Mouse (Mus musculus) frontal cortex, postnatal 36 days (tissue): ENCODE data around the gene Vmn1r5.
"Not testable (repeated sequence)": the region's sequence is repeated elsewhere in the genome, so short reads cannot be mapped to it uniquely, and the experiment has no call there.

Source experiments
- DNase-seq, 2 experiments: peaks; one replicate each; pipeline ENCODE4 v3.0.0; 2022; ENCODE audit warnings: low spot score in 2 of 2

The Vmn1r5 gene

DNA sequence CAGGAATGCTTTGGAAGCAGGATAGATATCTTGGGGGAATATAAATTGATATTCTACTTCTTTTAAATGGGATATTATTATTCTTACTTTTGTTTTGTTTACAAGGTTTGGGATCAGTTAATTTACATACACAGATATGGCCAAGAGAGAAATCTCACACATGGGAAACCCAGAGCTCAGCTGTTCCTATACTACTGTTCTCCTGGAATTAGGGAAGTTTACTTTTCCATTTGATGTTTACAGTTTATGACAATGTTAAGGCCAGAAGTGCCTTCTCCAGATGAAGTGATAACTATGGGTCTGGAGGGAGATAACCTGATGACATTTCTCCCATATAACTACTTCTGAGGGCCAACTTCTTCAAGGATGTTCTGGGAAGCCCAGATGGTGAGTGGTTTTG, at the start of gene Vmn1r5:
TSS of gene Vmn1r5 (plus strand) at position 301 of the 400 bp plus-strand sequence.
- no peak for DNase-seq

DNA sequence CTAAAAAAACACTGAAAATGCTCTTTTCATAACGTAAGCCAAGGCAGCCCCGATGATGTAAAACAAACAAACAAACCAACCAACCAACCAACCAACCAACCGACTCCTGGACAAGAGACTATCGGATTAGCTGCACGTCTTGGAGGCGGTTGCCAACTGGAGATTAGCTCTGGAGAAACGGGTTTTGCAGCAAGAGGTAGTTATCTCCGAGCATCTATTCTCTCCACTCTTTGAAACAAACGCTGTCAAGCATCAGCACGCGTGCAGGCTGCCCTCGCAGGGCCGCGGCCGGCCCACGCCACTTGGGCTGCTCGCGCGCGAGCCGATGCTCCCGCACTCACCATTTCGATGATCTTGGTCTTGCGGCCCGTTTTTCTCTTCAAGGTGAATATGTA, 46.7 kb upstream of the Vmn1r5 start:
- no peak for DNase-seq

DNA sequence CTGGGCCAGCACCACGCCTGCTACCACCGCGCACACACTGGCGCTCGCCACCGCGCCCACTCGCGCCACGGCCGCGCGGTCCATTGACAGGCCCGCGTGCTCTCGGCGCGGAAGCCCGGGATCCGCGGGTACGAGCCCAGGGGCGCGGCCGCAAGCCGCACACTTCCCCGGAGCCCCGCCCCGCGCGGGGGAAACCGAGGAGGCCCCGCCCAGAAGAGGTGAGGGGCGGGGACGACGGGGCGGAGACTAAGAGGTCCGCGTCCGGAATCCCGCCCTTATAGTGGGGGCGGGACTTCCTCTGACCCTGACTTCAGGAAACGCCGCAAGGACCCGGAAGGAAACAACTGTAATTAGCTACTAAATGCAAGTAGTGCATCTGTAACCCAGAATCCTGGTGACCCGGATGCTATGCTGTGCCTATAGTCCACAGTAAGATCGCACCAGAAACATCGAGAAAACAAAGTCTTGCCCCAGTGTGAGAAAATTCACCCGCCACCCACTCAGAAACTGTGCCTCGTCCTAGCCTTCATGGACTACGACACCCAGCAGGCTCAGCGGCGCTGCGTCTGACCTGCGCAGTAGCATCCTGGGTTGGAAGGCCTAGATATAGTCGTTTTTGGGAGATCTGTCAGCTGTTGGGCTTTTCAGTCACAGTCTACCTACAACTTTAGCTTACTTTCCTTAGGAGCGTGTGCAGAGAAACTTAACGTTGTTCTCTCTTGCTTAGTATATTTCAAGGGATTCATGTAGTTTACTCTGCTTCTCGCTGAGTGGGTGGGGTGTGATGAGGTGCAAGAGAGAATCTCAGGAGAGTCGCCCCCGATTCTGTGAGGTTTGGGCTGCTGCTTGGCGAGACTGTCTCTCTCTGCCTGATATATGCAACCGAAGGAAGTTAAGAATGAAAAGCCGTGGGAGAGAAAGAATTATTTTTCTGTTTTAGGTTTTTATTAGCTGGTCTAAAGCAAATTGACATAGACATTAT, 46.1 kb upstream of the Vmn1r5 start, which contains the start of the genes Nt5c3 and Vmn1r4:
TSS of gene Nt5c3 (minus strand) at position 207 of the 982 bp plus-strand sequence.
TSS of gene Vmn1r4 (plus strand) at position 290 of the 982 bp plus-strand sequence.
- peak; percentile 91 to 97 for DNase-seq

DNA sequence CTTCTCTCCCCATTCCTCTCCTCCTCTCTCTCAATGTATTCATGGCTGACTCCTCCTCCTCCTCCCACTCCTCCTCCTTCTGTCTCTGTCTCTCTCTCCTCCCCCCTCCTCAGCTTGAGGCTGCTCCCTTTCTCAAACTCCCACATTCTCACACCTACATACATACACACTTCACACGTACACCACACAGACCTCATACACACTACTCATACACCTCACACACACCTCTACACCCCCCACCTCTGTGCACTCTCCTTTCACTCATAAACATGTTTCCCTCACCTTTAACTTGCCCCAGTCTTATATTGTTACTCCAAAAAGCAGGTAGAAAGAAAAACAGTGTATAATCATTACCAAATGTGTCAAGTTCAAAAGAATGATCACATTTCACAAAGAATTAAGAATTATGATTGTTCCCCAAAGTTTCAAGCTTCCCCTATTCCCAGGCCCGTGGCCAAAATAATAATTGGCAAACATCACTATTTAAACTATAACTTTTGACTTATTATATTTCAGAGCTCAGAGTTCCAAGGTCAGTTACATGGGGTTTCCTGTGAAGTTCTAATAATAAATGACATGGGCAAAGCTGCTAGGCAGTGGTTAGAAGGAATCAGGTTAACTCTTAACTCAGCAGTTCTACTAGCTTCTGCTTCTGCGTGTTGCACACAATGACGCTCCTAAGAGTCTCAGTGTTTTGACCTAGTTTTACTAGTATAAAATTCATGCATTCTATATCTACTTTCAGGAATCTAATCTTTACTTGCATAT, 38.2 kb upstream of the Vmn1r5 start:
- no peak for DNase-seq

DNA sequence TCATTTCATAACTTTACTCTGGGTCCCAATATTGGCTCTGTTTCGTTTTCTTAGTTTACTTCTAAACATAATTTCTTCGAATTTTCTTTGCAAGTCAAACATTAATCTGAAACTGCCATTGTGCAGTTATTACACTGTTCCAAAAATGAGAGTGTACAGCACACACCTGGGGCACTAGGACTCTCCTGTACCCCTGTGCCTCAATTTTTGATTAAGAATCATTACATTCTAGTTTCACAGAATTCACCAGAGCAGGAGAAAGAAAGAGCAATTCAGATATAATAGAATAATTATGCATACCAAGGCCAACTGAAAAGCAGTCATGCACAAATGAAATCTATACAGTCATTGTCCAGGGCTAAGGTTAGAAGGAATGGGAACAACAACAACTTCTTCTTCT, 37.6 kb upstream of the Vmn1r5 start:
- DNase-seq: no peak

DNA sequence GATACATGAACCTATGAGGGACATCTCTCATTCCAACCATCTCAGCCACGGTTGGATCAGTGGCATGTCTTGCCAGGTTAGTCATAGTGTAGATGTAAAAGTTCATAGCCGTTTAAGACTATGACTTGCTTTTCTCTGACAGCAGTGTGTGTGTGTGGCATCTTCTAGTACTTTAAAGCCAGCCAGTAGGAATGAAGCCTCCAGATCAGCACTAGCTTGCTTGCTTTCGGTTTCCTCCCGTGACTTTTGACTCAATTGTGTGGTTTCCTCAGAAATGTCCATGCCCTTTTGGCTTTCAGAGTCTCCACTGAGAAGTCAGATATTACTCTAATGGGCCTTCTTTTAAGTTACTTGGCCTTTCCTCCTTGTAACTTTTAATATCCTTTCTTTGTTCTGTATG, 35.7 kb upstream of the Vmn1r5 start:
- DNase-seq: no peak

DNA sequence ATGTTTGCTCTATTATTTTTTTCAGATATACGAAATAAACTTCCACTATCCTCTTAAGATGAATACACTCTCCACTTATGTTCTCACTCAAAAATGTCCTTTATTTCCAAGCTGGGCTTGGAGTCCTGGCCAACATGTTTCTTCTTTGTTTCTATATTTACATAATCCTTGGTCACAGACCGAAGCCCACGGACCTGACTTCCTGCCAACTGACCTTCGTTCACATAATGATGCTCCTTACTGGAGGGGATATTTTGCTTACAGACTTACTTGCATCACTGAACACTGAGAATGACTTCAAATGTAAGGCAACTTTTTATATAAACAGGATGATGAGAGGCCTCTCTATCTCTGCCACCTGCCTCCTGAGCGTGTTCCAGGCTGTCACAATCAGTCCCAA, 13.6 kb upstream of the Vmn1r5 start:
- DNase-seq: no peak

DNA sequence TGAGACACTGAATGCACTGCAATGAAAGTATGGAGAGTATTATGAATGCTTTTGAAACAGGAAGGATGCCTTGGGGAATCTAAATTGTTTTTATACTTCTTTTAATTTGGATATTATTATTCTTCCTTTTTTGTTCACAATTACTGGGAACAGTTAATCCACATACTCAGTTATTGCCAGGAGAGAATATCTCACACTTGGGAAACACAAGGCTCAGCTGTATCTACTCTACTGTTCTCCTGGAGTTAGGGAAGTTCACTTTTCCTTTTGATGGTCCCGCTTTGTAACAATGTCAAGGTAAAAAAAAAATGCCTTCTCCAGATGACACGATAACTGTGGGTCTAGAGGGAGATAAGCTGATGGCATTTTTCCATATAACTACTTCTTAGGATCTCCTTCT, 26.9 kb downstream of the Vmn1r5 start, which contains the start of gene Vmn1r6:
TSS of gene Vmn1r6 (plus strand) at position 301 of the 400 bp plus-strand sequence.
- no peak for DNase-seq

DNA sequence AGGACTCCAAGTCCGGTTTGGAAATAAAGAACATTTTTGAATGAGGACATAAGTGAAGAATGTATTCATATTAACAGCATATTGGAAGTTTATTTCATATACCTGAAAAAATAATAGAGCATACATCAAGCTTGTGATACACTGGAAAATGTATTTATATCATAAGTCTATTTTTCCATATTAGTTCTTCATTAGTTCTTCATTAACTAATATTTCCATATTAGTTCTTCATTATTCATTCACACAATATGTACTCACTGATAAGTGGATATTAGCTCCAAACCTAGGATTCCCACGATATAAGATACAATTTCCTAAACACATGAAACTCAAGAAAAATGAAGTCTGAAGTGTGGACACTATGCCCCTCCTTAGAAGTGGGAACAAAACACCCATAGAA, 55.2 kb downstream of the Vmn1r5 start, which contains the start of gene Vmn1r7:
TSS of gene Vmn1r7 (minus strand) at position 101 of the 400 bp plus-strand sequence.
- DNase-seq: not testable (repeated sequence)

DNA sequence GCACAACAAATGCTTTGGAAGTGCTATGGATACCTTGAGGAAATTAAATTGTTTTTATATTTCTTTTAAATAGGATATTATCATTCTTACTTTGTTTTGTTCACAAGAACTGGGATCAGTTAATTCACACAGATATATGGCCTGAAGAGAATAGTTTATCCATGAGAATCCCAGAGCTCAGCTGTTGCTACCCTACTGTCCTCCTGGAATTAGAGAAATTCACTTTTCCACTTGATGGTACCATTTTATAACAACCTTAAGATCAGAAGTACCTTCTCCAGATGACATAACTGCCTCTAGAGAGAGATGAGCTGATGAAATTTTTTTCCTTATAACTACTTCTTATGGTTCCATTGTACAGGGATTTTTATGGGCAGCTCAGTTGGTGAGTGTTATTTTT, 61.9 kb downstream of the Vmn1r5 start, which contains the start of gene Vmn1r8:
TSS of gene Vmn1r8 (plus strand) at position 301 of the 400 bp plus-strand sequence.
- no peak for DNase-seq

DNA sequence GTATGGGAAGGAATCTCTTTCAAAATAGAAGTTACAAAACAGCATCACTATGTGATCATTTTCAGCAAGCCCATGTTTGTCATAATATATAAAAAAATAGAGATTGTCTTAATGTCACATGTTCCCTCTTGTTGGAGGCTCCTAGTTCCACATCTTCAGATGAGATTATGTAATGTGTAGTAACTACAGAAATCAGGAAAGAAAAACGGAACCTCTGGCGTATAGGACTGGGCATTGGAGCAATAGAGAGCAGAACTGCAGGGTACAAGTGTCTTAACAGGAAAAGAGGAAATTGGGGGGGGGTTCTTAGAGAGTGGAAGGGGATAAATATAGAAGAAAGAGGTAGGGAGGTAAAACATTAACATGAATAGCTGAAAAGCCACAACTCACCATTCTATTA, 64.6 kb downstream of the Vmn1r5 start:
- DNase-seq: no peak
